Mouse (Mus musculus) frontal cortex, adult (tissue): Measurements from ENCODE around the gene Syn3.
"Not testable (repeated sequence)": the region's sequence is repeated elsewhere in the genome, so short reads cannot be mapped to it uniquely, and the experiment has no call there.

Experiments used
- ATAC-seq: cut with Nextera tagmentation; 2 replicates; pipeline ENCODE4 v1.9.2; 2017; ENCODE audit warnings: mild to moderate bottlenecking, moderate library complexity, mixed read lengths; ENCODE audit not compliant: low TSS enrichment

Syn3 gene

DNA sequence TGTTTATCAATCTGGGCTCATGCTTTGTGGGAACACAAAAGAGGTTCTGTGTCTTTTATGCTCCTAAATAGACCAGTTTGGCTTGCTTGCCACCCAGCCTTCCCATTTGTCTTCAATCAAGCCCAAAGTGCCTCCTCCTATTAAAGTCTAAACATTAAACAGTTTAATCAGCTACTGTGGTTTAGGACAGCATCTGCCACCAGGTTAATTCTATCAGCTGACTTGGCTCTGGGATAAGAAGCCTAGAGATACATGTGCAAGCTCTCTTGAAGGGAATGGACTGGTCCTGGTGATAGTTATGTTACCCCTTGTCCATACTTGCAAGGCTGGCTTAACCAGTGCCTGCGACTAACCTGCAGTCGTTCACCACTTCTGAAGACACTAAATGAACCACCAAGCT lies 448.2 kb downstream of the Syn3 start:
- ATAC-seq = no peak

DNA sequence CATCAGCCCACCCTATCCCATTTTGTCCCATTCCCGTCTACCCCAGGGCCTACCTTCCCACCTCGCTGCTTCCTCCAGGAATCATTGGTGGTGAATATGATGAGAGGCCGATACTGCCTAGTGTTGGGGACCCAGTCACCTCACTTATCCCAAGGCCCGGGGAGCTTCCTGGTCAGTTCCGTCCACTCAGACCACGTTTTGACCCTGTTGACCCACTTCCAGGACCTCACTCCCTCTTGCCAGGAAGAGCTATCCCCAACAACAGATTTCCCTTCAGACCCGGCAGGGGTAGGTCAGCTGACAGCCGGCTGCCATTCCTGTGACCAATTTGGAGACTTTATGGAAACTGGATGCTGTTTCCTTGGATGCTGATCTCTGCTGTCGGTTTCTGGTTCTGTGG lies 450.9 kb downstream of the Syn3 start:
- ATAC-seq = no peak

DNA sequence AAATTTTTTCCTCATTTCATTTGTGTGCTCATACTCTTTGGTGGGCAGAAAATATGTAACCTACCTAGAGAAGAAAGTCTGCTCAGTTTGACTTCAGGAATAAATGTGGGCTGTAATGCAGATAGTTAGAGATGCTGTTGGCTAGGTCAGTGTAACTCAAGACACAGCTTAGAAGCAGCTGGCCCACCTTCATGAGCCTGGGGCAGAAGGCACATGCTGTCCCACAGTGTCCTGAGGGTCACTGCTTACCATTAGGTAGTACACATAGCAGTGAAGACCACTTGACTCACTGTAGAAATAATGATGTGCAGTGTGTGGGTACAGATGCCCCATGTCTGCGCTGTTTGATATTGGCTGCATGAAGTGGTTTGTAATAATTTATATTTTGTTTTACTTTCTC lies 452.3 kb downstream of the Syn3 start:
- no peak for ATAC-seq

DNA sequence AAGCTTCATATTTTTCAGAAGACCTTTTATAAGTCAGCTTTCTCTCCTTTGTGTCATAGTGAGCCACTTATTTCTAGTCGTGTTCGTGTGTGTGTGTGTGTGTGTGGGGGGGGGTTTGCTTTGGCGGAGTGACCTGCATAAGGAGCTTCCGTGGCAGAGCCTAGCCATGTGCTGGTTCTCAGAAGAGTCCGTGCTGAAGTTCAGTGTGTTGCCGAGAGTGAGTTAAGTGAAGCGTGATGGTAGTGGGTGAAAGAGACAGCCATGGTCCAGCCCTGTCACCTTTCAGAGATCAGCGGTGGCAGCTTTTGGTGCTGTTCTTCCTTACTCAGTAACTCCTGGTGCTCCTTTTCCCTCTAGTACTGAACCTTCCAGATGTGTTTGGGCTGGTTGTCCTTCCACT lies 454.6 kb downstream of the Syn3 start:
- no peak for ATAC-seq

DNA sequence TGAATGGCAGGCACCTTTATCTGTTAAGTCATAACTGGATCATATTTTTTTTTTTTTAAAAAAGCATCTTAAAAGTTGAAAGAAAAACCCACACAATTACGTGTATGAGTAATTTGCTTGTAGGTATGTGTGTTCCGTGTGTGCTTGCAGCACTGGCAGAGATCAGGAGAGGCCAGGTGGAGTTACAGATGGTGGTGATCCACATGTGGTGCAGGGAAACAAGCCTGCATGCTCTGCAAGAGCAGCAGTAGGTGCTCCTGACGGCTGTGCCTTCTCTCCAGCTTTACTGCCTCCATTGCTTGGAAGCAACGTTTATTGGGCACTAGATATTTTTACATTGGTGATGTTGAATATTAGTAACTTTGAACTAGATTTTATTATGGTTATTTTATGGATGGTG lies 455.0 kb downstream of the Syn3 start:
- ATAC-seq = no peak

DNA sequence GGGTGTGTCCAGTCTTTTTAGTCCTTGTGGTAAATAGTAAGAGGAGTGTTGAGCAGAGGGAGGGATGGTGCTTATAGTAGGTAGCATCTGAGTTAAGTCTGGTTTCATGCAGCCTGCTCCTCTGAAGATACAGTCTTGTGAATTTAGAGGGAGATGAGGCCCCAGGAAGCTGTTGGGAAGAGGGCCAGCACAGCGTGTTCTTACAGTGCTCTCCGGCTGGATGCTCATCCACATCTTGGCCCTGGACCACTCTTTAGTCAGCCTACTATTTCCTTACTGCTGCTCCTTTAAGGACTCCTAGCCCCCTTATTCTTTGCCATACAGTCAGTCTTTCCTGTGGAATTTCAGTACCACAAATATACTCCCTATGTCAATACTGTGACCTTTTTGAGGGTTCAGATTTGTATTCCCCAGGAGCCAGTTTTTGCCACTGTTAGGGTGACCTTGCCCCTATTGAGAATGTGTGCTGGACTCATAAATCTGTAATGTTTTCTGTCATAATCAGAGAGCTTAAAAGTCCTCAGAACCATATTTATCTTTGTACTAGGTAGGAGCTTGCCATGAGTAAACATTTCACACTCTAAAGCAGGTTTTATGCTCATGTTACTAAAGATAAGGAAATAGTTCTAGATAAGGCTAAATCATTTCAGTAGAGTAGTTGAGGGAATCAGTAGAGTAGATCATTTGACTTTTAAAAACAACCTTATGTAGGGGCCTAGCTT lies 464.5 kb downstream of the Syn3 start:
- ATAC-seq = no peak

DNA sequence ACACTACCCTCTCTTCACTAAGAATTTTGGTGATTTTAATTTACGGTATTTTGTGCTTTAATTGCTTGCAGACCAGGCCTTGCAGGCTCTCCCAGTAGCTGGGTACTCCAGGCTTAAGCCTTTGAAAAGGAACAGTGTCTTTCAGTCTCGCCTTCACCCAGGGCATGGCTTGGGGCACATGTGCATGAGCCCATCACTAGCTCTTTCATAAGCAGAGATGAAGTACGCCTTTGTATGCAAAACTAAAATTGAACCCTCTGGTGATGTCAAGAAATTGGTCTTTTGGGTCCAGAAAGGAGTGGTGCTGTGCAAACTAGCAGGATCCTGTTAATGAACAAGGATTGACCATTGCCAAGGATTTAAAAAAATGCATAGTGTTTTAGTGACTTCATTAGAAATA lies 466.2 kb downstream of the Syn3 start:
- peak; percentile 72 for ATAC-seq

DNA sequence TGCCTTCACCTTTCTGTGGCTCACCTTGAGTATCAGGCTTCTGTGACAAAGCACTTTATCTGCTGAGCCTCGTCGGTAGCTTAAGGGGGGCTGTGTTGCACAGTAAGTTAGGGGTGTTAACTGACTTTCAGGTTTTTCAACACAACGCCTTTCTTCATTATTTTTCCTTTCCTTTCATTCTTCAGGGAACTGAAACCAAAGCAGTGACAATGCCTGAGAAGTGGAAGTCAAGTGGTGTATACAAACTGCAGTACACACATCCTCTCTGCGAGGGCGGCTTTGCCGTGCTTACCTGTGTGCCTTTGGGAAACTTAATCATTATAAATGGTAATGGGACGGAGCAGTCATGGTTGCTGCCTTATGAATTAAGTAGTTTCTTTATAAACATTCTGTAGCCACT lies 468.0 kb downstream of the Syn3 start:
- no peak for ATAC-seq

DNA sequence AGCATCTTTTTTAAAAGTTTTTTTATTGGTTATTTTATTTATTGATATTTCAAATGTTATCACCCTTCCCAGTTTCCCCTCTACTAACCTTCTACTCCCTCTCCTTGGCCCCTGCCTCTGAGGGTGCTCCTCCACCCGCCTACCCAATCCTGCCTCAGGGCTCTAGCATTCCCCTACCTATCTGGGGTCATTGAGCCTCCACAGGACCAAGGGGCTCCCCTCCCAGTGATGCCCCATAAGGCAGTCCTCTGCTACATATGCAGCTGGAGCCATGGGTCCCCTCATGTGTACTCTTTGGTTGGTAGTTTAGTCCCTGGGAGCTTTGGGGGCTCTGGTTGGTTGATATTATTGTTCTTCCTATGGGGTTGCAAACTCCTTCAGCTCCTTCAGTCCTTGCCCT lies 471.9 kb downstream of the Syn3 start:
- not testable (repeated sequence) for ATAC-seq

DNA sequence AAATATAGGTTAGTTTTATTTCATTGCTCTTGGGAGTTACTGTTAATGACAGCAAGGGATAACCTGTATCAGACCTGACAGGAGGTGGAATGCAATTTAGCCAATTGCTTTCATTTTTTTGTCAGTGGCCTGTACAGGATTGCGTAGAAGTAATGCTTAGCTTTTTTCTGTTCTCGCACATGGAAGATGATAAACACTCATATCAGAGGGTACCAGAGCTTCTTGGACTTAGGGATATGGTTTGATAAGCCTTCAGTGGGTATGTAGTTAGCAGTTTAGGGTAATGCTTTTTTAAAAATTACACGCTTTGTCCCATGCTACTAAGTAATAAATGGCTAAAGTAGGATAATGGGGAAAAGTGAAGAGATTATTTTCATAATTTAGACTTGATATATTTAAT lies 472.3 kb downstream of the Syn3 start:
- no peak for ATAC-seq

DNA sequence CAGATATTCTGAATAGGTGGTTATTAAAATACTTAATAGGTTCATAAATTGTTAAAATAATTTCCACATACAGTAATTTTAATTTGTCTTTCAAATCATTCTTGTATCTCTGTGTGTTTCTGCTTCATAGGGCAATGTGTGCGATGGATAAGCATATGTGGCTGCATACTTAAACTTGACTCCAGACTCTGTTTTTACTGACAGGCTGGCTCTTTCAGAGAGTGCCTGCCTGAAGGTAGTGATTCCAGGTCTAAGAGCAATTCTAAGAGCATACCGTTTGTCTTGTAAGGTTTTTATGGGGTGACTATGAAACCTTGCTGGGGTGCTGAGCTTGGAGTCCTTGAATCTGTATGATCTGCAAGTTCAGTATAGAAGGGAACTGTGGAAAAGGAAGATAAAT lies 472.8 kb downstream of the Syn3 start:
- ATAC-seq = no peak

DNA sequence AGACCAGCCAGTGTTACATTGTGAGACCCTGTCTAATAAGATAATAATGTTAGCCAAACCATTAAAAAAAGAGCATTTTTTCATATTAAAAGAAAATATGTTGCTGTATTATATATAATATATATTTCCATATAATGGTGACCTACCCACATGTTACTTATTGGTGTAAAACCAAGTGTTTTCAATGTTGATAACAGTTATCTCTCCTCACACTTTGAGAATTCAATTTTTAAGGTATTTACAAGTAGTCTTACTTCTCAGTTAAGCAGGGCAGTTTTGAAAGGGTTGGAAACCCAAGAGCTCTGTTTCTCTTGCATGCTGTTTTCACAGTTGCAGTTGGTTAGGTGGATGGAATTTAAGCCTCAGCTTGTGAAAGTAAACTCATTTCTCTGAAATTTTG lies 475.5 kb downstream of the Syn3 start:
- ATAC-seq = no peak

DNA sequence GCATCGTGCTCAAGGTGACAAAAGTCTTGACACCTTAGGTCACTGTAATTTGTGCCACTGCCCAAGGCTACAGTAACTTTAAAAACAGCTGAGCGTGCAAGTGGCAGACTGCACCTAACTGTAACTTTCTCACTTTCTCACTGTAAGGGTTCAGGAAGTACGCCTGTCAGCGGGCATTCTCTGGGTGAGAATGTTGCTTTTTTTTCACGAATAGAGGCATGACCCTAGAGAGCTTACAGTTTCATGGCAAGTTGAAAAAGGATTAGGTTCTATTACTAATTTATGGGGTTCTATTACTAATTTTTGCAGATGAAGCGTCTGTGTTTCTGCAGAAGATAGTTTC lies 476.3 kb downstream of the Syn3 start:
- ATAC-seq = no peak

DNA sequence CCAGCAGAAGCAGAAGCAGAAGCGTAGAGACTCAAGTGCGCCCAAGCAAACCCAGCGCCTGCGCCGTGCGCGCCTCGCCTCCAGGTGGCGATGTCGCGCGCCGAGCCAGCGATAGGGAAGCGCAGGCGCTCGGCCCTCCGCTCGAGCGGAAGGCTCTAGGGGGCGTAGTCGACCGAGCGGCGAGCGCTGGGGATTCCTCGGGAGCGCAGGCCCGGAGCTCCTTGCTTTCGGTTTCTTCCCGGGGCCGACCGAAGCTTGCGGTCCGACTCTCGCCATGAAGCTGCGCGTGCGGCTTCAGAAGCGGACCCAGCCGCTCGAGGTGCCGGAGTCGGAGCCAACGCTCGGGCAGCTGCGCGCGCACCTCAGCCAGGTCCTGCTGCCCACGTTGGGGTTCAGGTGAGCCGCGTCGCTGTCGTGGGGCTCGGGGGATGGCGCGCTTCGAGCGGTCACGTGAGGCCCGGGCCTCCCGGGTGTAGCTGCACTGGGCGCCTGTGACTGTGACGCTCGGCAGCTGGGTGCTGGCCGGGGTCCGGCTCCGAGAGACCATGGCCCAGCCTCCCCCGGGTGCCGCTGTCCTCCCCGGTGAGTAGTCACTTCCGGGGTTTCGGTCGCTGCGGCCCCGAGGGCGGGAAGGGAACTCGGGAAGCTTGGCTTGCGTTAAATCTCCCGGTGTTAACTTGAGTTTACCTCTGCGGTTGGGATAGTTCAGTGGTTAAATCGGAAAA lies 476.8 kb downstream of the Syn3 start, which contains the start of gene Fbxo7:
Gene Fbxo7 (plus strand): TSS at position 224 of the 725 bp plus-strand sequence.
- ATAC-seq = peak; percentile 95

DNA sequence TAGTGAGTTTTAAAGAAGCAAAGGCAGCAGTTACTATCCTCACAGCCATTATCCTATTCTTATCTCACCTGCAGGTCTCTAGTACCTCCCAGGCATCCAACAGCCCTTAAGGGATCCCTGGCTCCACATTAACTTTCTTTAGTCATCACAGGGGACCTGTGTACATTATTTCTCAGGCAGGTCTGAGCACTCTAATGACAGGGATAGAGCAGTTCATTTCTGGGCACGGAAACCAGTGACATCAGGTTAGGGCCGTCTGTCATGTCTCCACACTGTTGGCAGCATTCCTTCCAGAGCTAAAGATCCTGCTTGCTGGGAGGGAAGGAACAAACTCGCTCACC lies 477.3 kb downstream of the Syn3 start:
- no peak; the same call in 1 of the 2 replicates for ATAC-seq

DNA sequence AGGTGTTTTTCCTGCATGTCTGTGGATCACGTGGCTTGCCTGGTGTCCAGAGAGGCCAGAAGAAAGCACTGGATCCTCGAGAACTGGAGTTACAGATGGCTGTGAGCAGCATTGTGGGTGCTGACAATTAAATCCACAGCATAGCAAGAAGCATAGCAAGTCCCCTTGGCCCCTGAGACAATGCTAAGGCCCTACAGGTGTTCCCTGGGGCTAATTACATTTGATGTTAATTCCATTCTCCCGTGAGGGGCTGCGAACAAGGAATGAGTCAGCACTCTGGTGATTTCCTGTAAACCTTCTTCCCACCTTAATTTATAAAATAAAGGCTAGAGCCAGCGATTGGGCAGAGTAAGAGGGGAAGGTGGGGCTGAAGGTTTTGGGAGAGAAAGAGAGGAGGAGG lies 479.9 kb downstream of the Syn3 start:
- ATAC-seq = no peak

DNA sequence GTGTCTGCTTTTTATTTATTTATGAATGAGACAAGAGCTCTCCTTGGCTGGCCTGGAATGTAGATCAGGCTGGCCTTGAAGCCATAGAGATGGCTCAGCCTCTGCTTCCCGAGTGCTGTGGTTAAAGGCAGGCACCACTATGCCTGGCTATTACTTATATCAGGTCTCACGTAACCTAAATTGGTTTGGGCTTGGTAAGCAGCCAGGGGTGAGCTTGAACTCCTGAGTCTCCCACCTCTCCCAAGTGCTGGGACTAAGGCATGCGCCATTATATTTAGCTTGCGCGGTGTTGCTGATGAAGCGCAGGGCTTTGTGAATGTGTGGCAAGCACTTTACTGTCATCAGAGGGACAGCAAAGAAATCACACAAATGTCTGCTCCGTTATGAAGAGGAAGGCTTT lies 480.9 kb downstream of the Syn3 start:
- no peak for ATAC-seq

DNA sequence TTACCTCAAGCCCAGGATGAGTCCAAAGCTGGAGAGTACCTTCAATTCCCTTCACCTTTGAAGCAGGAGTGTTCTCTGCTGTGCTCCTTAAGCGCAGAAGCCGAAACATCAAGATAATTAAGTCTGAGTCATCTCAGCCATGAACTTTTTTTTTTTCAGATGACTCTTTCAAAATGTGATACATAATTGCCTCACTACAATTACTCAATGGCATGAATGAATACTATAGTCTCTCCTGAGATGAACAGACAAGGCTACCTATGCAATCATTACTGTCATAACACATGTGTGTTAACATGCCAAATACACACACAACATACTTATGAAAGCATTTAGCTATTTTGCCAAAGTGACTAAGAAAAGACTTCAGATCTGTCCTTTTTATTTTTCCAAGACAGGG lies 486.9 kb downstream of the Syn3 start, which contains the start of gene Bpifc:
Gene Bpifc (minus strand): TSS at position 115 of the 400 bp plus-strand sequence.
- ATAC-seq = no peak

DNA sequence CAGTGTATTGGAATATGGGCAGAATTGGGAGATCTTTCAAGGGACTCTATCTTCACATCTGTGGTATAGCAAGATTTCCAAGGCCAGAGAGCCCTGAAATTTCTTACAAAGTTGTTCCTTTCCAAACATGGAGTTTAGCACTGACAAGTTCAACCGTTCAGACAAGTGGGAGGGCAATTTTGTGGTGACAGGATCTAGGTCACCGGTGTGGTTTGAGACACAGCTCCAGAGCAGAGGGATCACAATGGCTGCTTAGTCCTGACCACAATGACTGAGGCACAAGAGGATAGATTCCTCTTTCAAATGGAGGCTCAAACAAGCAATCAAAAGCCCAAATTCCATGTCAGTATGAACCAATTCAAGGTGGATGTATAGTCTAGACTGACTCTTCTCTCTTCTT lies 487.5 kb downstream of the Syn3 start:
- no peak for ATAC-seq

DNA sequence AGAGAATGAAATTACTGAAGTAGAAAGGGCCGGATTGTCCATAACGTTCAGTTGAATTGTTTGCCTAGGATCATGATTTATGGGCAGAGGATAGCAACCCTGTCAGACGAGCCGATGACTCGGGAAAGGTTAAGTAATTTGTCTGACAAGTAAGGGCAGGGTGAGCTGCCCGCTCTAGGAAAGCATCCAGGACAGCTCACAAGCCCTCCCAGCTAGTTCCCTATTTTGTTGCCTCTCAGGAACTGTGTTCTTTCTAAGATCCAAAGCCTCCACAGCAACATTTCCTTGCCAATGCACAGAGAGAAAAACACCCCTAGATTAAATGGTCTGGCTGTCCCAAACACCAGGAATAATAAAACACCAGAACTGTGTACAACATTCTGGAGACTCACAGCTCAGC lies 488.1 kb downstream of the Syn3 start:
- no peak for ATAC-seq

DNA sequence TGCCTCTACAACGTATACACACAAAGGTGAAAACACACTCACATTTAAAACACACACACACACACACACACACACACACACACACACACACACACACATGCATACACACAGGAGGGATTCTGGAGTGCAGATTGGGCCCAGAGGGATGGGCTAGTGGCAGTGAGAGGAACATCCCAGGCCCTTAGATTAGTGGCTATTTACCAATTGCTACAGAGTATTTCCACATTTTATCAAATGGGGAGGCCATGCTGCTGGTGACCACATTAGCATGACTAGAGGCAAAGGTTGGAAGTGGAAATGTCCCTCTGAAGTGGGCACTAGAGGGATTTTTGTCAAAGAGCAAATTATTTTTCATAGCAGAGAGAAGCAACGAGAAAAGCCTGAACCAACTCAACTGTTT lies 489.0 kb downstream of the Syn3 start:
- no peak for ATAC-seq

DNA sequence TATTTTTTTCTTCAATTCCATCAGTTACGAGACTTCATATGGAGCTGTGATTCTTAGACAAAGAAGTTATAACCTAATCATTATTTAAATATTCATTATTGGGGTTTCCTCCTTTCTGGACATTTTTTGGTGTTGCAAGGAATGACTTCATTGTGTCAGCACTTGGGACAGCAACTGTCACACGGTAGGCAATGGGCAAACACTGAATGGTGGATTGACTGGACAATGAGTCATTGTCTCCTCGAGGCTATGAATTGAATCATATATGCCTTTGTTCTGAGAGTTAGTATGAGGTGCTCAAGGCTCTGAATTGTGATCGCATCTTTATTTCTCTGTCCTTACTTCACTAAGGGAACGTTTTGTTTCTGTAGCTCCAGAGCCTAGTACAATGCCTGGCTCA lies 492.2 kb downstream of the Syn3 start:
- peak; percentile 20; the same call in 1 of the 2 replicates for ATAC-seq
